Mouse (Mus musculus): ENCODE data around the gene Brd2.

Brd2 gene

GRCm38 (mm10) chr17:34088124-34088523 lies 34.3 kb downstream of the Brd2 start:
- in situ Hi-C loops (cut with MboI, MseI): no loop called here

- in situ Hi-C loops (cut with MboI, MseI): no loop called here
These were observed 35.0 kb downstream of the Brd2 start for GRCm38 (mm10) chr17:34087386-34087785.

DNA sequence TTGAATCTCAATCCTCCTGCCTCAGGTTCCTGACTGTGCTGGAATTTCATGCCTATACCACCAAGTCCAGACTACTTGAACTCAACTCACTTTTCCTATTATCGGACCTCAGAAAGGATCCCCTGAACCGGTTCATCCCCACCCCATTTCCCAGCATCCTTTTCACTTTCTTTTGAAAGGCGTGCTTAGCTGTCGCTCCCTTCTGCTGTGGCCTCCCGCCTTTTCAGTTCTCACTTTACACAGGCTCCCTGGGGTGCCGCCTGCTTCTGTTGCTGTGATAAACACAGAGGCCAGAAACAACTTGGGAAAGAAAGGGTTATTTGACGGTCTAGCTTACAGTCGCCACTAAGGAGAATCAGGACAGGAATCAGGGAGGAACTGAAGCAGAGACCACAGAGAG lies 39.3 kb downstream of the Brd2 start:
- in situ Hi-C loops (cut with MboI, MseI): no loop called here

DNA sequence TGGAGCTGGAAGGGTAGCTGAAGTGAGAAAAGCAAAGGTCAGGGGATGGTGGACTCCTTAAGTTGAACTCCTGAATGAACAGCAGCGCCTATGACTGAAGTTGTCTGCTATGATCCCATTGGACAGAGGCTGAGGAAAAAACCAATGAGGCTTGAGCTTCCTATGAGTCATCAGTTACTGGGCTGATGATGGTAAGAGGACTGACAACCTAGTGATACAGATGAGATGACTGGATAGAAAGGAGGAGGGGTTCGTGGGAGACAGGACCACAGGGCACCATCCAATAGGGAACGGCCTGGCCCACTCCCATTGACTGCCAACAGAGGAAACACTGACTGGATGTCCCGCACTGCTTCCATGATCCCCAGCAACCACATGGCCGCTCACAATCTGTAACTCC lies 42.8 kb downstream of the Brd2 start:
- in situ Hi-C loops (cut with MboI, MseI): no loop called here

DNA sequence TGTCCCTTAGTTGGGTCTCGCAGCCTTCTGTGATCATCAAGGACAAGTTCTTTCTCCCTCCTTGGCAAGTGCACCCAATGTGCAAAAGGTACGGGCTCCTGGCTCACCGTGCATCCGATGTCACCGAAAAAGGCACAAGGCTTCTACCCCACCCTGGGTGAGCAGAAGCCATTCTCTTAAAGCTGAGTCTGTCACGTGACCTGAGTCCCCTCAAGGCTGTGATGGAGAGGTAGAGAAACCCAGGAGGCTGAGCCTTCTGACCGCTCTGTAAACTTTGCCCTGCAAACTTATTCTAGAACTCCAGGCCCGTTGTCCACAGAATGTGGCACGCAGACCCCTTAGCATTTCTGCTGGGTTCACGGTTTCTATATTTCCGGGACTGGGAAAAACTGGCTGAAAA lies 43.4 kb downstream of the Brd2 start:
- in situ Hi-C loops (cut with MboI, MseI): no loop called here

DNA sequence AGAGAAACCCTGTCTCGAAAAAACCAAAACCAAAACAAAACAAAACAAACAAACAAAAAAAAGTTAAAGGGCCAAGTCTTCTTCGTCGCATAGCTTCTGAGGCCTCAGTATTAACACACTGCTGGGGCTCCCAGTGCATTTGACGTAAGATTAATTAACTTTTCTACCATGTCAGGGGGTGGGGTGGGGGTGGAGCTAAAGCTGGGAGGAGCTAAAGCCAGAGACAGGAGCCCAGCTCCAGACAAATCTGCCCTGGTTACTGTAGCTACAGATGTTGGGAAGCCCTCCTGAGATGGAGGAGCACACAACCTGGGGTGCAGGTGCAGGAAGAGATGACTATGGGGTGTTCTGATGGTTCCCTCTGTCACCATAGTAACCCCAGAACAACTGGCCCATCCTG lies 44.3 kb downstream of the Brd2 start:
- in situ Hi-C loops (cut with MboI, MseI): no loop called here

GRCm38 (mm10) chr17:34077549-34077948 lies 44.9 kb downstream of the Brd2 start:
- in situ Hi-C loops (cut with MboI, MseI): no loop called here

GRCm38 (mm10) chr17:34075271-34075670 lies 47.2 kb downstream of the Brd2 start:
- in situ Hi-C loops (cut with MboI, MseI): no loop called here

DNA sequence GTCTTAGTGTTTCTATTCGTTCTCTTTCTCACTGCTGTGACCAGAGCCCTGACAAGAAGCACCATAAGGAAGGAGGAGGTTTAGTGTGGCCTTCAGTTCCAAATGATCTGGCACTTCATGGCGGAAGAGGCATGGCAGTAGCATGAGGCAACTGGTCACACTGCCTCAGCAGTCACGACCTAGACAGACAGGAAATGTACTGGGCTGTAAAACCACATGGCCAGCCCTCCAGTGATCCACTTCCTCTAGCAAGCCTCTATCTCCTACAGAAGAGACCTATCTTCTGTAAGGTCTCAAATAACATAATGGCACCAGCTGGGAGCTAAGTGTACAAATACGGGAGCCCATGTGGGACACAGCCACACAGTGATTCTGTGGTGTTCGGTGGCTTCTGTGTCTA lies 50.3 kb downstream of the Brd2 start:
- in situ Hi-C loops (cut with MboI, MseI): no loop called here

DNA sequence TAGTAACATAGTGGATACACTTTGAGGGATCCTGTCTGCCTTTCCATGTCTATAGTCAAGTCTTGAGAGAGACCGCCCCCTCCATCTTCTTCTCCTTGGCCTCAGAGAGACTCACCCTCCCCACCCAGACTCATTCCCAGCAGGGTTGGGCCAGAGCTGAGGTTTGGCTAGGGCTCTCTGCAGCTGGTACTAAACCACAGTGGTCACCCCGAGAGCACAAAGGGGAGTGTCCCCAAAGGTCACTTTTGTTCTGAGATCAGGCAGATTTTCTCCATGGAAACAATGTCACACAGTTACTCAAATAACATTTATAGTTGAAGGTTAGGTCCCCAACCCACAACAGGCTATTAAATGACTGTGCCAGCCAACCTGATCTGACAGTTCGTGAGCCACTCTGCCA lies 53.6 kb downstream of the Brd2 start:
- in situ Hi-C loops (cut with MboI, MseI): no loop called here
